Mouse (Mus musculus) kidney, postnatal 0 days (tissue): ENCODE measurements around the gene Mrpl38. TPM values are rescaled to one million over a fixed set of nuclear protein-coding genes. Genes with fewer than 3 reads are reported as not detected.
A peak's percentile ranks its signal among the peaks of the same experiment; 100 is the strongest.

Experiments
- ATAC-seq: fragments of 200-750 bp; cut with Nextera tagmentation; replicated peaks from 2 replicates; pipeline ENCODE4 v1.8.0; 2017; ENCODE audit warnings: low read depth, moderate number of reproducible peaks, moderate TSS enrichment, moderate library complexity; ENCODE audit not compliant: low FRiP score
- DNase-seq: peaks from one replicate; pipeline ENCODE4 v3.0.0-alpha.2; 2016; ENCODE audit warnings: low spot score
- H3K27ac ChIP-seq: fragments of 300-500 bp; sonication (generic); 2 replicates; pipeline ENCODE4 v1.5.1; 2014; ENCODE audit warnings: mild to moderate bottlenecking
- H3K27me3 ChIP-seq: fragments of 300-500 bp; sonication (generic); 2 replicates; pipeline ENCODE4 v1.6.1; 2014; ENCODE audit warnings: low read length, mixed read lengths; ENCODE audit not compliant: insufficient read depth
- H3K36me3 ChIP-seq: fragments of 300-500 bp; sonication (generic); 2 replicates; pipeline ENCODE4 v1.6.1; 2014; ENCODE audit warnings: low read length, mixed read lengths; ENCODE audit not compliant: insufficient read depth
- H3K4me1 ChIP-seq: fragments of 300-500 bp; sonication (generic); replicated peaks from 2 replicates; pipeline ENCODE4 v1.6.1; 2014; ENCODE audit warnings: antibody characterized with exemption, low read length, mixed read lengths; ENCODE audit not compliant: insufficient read depth
- H3K4me2 ChIP-seq: fragments of 300-500 bp; sonication (generic); 2 replicates; pipeline ENCODE4 v1.6.1; 2014; ENCODE audit warnings: mild to moderate bottlenecking, low read length, moderate library complexity, mixed read lengths
- H3K4me3 ChIP-seq: fragments of 300-500 bp; sonication (generic); replicated peaks from 2 replicates; pipeline ENCODE4 v1.5.1; 2014; ENCODE audit warnings: low read depth, low read length
- H3K9ac ChIP-seq: fragments of 300-500 bp; sonication (generic); 2 replicates; pipeline ENCODE4 v1.6.1; 2014; ENCODE audit warnings: low read depth, low read length
- H3K9me3 ChIP-seq: fragments of 300-500 bp; sonication (generic); replicated peaks from 2 replicates; pipeline ENCODE4 v1.6.1; 2016; ENCODE audit warnings: low read length, inconsistent platforms, mixed read lengths
- CTCF ChIP-seq: IDR thresholded peaks from 2 replicates; pipeline ENCODE4 v1.5.1; 2016; ENCODE audit warnings: antibody characterized with exemption, low read depth, mild to moderate bottlenecking, moderate library complexity
- WGBS: fragments of 180-500 bp; shearing (Covaris S2); extraction: QIAGEN DNeasy Blood & Tissue Kit; methylation state at CpG from one replicate; pipeline ENCODE4 v1.1.7; 2014; 5-methylcytosine and 5-hydroxymethylcytosine counted together
- polyA plus RNA-seq: library from polyadenylated mRNA; unstranded; fragments of >200 nt; fragmentation: Nextera tagmentation; extraction: Ambion mirVana; gene quantifications from 2 replicates; pipeline ENCODE4 v1.2.1, GENCODE M21; 2015

Mrpl38 gene
- polyA plus RNA-seq, 1 experiment from 2014 or later, result 81.1 TPM

DNA sequence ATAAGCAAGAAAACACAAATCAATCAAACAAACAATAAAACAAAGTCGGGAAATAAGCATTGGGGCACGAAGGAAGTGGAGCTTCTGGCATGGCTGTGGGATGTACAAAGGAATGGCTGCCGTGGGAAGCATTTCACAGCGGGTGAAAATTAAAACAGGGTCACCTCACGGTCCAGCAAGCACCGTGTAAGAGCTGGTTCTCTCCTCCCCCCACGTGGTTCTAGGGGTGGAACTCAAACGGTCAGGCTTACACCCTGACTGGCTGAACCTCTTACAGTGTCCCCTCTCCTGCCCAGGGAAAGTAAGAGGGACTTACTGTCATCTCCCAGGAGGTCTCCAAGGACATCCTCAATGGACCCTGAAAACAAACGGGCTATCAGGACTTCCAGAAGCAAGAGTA, 24.3 kb upstream of the Mrpl38 start:
- peak overlapping the region; percentile 54 for H3K27ac ChIP-seq
- peak; percentile 73 for ATAC-seq
- no peaks in the 10 kb centered on the region for H3K9me3 ChIP-seq
- 0 out of 2 replicates have a peak overlapping the region, but pooled peaks have one; percentile 5 for H3K9ac ChIP-seq
- no peaks in the 10 kb centered on the region for H3K27me3 ChIP-seq
- peaks cover 20% of the 10 kb centered on the region for H3K4me1 ChIP-seq
- H3K36me3 ChIP-seq, result peaks cover 19% of the 10 kb centered on the region; the same call in 1 of the 2 replicates
- TF ChIP-seq CTCF, result no peak
- DNase-seq, result peak; percentile 74
- no peak overlapping the region for H3K4me3 ChIP-seq
- 17% methylated on average over 9 of the region's 9 CpGs for WGBS
- no peak overlapping the region for H3K4me2 ChIP-seq

DNA sequence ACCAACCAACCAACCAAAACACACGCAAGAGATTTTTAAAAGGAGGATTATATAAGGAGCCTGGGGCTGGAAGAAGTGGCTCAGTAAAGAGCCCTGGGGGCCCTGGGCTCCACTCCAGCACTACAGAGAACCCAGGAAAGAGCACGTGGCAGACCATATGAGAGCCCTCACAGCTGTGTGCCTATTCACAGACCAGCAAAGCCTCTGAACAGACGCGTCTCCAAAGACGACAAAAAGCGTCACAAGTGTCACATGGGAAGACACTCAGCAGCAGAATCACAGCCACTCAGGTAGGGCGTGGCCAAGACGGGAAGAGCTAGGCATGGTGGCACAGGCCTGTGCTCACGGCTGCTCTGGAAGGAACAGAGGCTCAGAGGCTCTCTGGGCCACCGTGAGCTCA, 23.5 kb upstream of the Mrpl38 start:
- Histone ChIP-seq H3K27me3 (no peaks in the 10 kb centered on the region), H3K27ac (no peak overlapping the region), H3K9ac (no peak overlapping the region), H3K36me3 (peaks cover 26% of the 10 kb centered on the region; the same call in 1 of the 2 replicates), H3K4me2 (no peak overlapping the region), H3K4me3 (no peak overlapping the region), H3K9me3 (no peaks in the 10 kb centered on the region), H3K4me1 (peaks cover 19% of the 10 kb centered on the region)
- 78% methylated on average over 10 of the region's 10 CpGs for WGBS
- ATAC-seq, result no peak
- no peak for TF ChIP-seq CTCF
- no peak for DNase-seq

DNA sequence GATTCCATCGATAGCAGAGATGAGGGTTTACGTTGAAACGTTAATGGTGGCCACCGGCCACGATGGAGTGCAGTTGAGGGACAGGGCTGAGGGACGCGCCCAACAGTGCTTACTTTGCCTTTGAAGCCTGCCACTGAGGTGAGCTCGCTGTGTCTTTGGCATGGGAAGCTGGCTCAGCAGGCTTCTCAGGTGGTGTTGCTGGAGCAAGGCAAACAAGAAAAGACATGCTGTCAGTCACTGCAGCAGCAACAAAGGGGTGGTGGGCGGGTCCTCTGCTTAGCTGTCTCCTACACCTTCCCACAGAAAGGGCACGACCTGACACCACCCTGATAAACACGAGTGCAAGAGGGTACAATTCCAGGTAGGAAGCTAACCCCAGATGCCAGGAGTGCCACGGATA, 22.6 kb upstream of the Mrpl38 start:
- no peak for TF ChIP-seq CTCF
- no peaks in the 10 kb centered on the region for H3K27me3 ChIP-seq
- H3K36me3 ChIP-seq, result peaks cover 33% of the 10 kb centered on the region; the same call in 1 of the 2 replicates
- H3K27ac ChIP-seq, result no peak overlapping the region
- DNase-seq (no peak), ATAC-seq (no peak)
- H3K4me3 ChIP-seq, result no peak overlapping the region
- no peaks in the 10 kb centered on the region for H3K9me3 ChIP-seq
- 70% methylated on average over 12 of the region's 12 CpGs for WGBS
- no peak overlapping the region for H3K4me2 ChIP-seq
- peaks cover 12% of the 10 kb centered on the region; the same call in 1 of the 2 replicates for H3K4me1 ChIP-seq
- no peak overlapping the region for H3K9ac ChIP-seq

DNA sequence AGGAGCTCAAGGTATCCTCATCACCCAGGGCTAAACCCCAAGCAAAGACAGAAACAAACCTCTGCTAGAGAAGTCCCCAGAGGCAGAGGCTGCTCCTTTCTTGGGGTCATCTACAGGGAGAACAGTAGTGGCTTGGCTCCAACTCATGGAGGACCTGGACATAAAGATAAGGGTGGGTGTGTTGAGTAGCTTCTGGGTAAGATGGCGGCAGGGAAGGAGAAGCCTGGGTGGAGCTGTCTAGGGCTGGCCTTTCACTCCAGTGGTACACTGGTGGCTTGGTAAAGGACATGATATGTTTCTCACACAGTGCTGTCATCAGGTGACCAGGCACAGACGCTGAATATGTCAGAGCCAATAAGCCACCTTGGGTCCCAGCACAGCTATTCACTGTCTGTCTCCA, 12.3 kb upstream of the Mrpl38 start:
- H3K27ac ChIP-seq, result no peak overlapping the region
- H3K4me3 ChIP-seq, result no peak overlapping the region
- ATAC-seq (no peak), DNase-seq (no peak)
- H3K4me1 ChIP-seq, result no peaks in the 10 kb centered on the region
- 94% methylated on average over 2 of the region's 2 CpGs for WGBS
- H3K4me2 ChIP-seq, result no peak overlapping the region
- H3K36me3 ChIP-seq, result peaks cover 68% of the 10 kb centered on the region
- H3K27me3 ChIP-seq, result no peaks in the 10 kb centered on the region
- no peak for TF ChIP-seq CTCF
- no peaks in the 10 kb centered on the region for H3K9me3 ChIP-seq
- no peak overlapping the region for H3K9ac ChIP-seq

DNA sequence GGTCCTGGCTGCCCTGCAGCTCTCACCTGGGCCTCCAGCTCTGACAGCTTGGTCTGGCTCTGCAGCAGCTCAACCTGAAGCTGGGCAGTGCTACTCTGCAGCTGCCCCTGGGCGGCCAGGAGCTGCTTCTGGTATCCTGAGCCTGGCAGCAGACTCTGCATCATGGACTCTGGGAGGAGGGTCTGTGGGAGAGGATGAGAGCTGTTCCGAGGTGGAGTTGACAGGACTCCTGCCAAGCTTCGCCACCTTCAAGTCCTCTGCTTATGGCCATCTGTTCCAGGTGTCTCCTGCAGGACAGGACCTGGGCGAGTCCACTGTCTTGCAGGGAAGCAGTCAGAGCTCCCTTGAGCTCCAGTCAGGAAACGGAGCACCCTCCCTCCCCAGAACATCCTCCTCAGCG, 10.7 kb upstream of the Mrpl38 start:
- 84% methylated on average over 6 of the region's 6 CpGs for WGBS
- Histone ChIP-seq H3K36me3 (peaks cover 61% of the 10 kb centered on the region), H3K4me1 (no peaks in the 10 kb centered on the region), H3K27me3 (no peaks in the 10 kb centered on the region), H3K4me2 (no peak overlapping the region), H3K4me3 (no peak overlapping the region), H3K9me3 (no peaks in the 10 kb centered on the region), H3K9ac (no peak overlapping the region), H3K27ac (no peak overlapping the region)
- ATAC-seq, result no peak
- no peak for TF ChIP-seq CTCF
- DNase-seq, result no peak

DNA sequence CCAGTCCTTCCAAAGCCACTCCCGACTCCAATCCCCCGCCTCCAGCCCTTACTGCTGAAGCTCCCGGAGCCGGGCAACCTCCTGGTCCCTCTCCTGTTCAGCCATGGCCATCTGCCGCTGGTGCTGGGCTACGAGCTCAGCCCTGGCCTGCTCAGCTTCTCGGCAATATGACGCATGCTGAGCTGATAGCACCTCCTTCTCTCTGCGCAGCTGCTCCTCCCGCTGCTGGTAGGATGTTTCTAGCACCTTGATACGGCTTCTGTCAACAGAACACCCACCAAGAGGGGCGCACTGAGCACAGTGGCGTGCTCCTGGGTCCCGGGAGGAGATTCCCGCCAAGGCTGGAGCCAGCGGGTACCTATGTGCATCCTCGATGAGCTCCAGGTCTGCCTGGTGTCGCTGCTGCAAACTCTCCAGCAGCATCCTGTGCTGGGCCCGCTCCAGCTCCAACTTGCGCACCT, 10.1 kb upstream of the Mrpl38 start:
- Histone ChIP-seq H3K9ac (no peak overlapping the region), H3K4me2 (no peak overlapping the region), H3K36me3 (peaks cover 58% of the 10 kb centered on the region), H3K9me3 (no peaks in the 10 kb centered on the region), H3K4me3 (no peak overlapping the region), H3K27ac (no peak overlapping the region), H3K27me3 (no peaks in the 10 kb centered on the region), H3K4me1 (no peaks in the 10 kb centered on the region)
- DNase-seq, result no peak
- TF ChIP-seq CTCF, result no peak
- 70% methylated on average over 20 of the region's 20 CpGs for WGBS
- ATAC-seq, result no peak
